Mouse (Mus musculus) forebrain, embryonic 10.5 days (tissue): Measurements from ENCODE around the gene Ssh1. TPM values are rescaled to one million over a fixed set of nuclear protein-coding genes. Genes with fewer than 3 reads are reported as not detected.
A peak's percentile ranks its signal among the peaks of the same experiment; 100 is the strongest.

ENCODE experiments used
- DNase-seq: peaks from one replicate; pipeline ENCODE4 v3.0.0-alpha.2; 2017; ENCODE audit warnings: low spot score; ENCODE audit errors: extremely low spot score
- H3K27ac ChIP-seq: fragments of 300-500 bp; sonication (generic); 2 replicates; pipeline ENCODE4 v1.5.1; 2016; ENCODE audit warnings: mild to moderate bottlenecking
- H3K27me3 ChIP-seq: fragments of 300-500 bp; sonication (generic); 2 replicates; pipeline ENCODE4 v1.6.1; 2016; ENCODE audit warnings: mild to moderate bottlenecking; ENCODE audit not compliant: poor library complexity, severe bottlenecking
- H3K36me3 ChIP-seq: fragments of 300-500 bp; sonication (generic); replicated peaks from 2 replicates; pipeline ENCODE4 v1.6.1; 2016; ENCODE audit warnings: mild to moderate bottlenecking, moderate library complexity
- H3K4me1 ChIP-seq: fragments of 300-500 bp; sonication (generic); 2 replicates; pipeline ENCODE4 v1.6.1; 2016
- H3K4me3 ChIP-seq: fragments of 300-500 bp; sonication (generic); 2 replicates; pipeline ENCODE4 v1.5.1; 2016; ENCODE audit warnings: mild to moderate bottlenecking, moderate library complexity
- H3K9me3 ChIP-seq: fragments of 300-500 bp; sonication (generic); 2 replicates; pipeline ENCODE4 v1.6.1; 2016; ENCODE audit warnings: mild to moderate bottlenecking, moderate library complexity
- WGBS: fragments of 180-500 bp; shearing (Covaris S2); methylation state at CpG from one replicate; pipeline ENCODE4 v1.1.7; 2016; 5-methylcytosine and 5-hydroxymethylcytosine counted together
- polyA plus RNA-seq: library from polyadenylated mRNA; unstranded; fragments of >200 nt; fragmentation: Nextera tagmentation; extraction: Ambion mirVana; gene quantifications from 2 replicates; pipeline ENCODE4 v1.2.1, GENCODE M21; 2016

The Ssh1 gene
- polyA plus RNA-seq, 1 experiment from 2014 or later = 13.9 TPM

- no peak for DNase-seq
- peaks cover 23% of the 10 kb centered on the region for H3K4me1 ChIP-seq
- 91% methylated on average over 5 of the region's 5 CpGs for WGBS
- H3K36me3 ChIP-seq = peaks cover 71% of the 10 kb centered on the region
- no peak overlapping the region for H3K4me3 ChIP-seq
- H3K27me3 ChIP-seq = no peaks in the 10 kb centered on the region
- no peaks in the 10 kb centered on the region for H3K9me3 ChIP-seq
- H3K27ac ChIP-seq = no peak overlapping the region
These were observed 38.4 kb downstream of the Ssh1 start for GRCm38 (mm10) chr5:113955281-113955680.

- Histone ChIP-seq H3K27me3 (no peaks in the 10 kb centered on the region), H3K27ac (0 out of 2 replicates have a peak overlapping the region, but pooled peaks have one; percentile 57), H3K36me3 (peaks cover 79% of the 10 kb centered on the region), H3K4me3 (no peak overlapping the region), H3K9me3 (no peaks in the 10 kb centered on the region), H3K4me1 (peaks cover 15% of the 10 kb centered on the region)
- WGBS = 18% methylated on average over 7 of the region's 7 CpGs
- peak; percentile 74 for DNase-seq
These were observed 39.3 kb downstream of the Ssh1 start for GRCm38 (mm10) chr5:113954421-113954820.

- Histone ChIP-seq H3K4me1 (no peaks in the 10 kb centered on the region), H3K4me3 (no peak overlapping the region), H3K27me3 (no peaks in the 10 kb centered on the region), H3K36me3 (peaks cover 85% of the 10 kb centered on the region), H3K9me3 (no peaks in the 10 kb centered on the region), H3K27ac (no peak overlapping the region)
- no peak for DNase-seq
- WGBS = 94% methylated on average over 10 of the region's 10 CpGs
These were observed 41.2 kb downstream of the Ssh1 start for GRCm38 (mm10) chr5:113952519-113952918.

DNA sequence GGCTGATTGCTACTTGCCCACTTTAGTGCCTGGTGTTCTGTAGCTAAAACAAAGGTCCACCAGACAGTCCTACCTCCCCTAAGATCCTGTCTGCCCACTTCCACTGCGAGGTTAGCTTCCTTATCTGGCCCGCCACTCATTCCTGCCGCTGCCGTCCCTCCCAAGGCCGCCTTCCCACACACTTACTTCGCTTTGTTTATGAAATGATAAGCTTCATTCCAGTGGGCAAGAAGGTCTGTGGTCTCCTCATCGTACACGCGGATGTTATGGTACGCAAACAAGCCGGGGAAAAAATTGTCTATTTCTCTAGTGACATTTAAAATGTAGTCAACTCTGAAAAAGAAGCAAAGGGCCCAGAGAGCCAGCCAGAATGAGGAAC lies 42.0 kb downstream of the Ssh1 start:
- 94% methylated on average over 11 of the region's 11 CpGs for WGBS
- Histone ChIP-seq H3K36me3 (peaks cover 87% of the 10 kb centered on the region), H3K4me3 (no peak overlapping the region)

GRCm38 (mm10) chr5:113950786-113951692 lies 42.7 kb downstream of the Ssh1 start:
- WGBS = 86% methylated on average over 19 of the region's 19 CpGs

More for the DNA sequence above, 42.0 kb downstream of the Ssh1 start:
- DNase-seq = no peak
- peak overlapping the region; percentile 53 for H3K27ac ChIP-seq
- no peaks in the 10 kb centered on the region for H3K9me3 ChIP-seq
- H3K4me1 ChIP-seq = no peaks in the 10 kb centered on the region
- H3K27me3 ChIP-seq = no peaks in the 10 kb centered on the region

DNA sequence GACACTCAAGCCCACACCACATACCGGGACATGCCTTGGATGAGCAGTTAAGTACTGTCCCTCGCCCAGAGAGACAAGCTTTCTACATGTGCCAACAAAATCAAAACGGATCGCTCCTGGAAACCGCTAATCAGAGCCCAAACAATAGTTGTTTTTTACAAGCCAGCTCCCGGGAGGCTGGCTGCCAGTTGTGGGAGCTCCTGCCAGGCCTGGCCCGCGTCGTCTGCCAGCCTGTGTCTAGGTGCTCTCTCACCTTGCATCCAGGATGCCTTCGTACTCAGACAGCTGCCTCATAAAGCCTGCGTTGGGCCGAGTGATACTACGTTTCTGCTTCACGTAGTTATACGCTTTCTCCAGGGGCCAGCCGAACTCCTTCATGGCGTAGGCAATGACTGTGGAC lies 43.6 kb downstream of the Ssh1 start:
- no peak overlapping the region for H3K4me3 ChIP-seq
- no peak for DNase-seq
- H3K4me1 ChIP-seq = no peaks in the 10 kb centered on the region
- no peaks in the 10 kb centered on the region for H3K9me3 ChIP-seq
- peaks cover 94% of the 10 kb centered on the region for H3K36me3 ChIP-seq
- H3K27ac ChIP-seq = 0 out of 2 replicates have a peak overlapping the region, but pooled peaks have one; percentile 53
- 96% methylated on average over 17 of the region's 17 CpGs for WGBS
- H3K27me3 ChIP-seq = no peaks in the 10 kb centered on the region

More at GRCm38 (mm10) chr5:113950786-113951692, 42.7 kb downstream of the Ssh1 start:
- Histone ChIP-seq H3K9me3 (no peaks in the 10 kb centered on the region), H3K36me3 (peaks cover 94% of the 10 kb centered on the region), H3K27me3 (no peaks in the 10 kb centered on the region), H3K27ac (peak overlapping the region; percentile 53), H3K4me1 (no peaks in the 10 kb centered on the region), H3K4me3 (no peak overlapping the region)
- no peak for DNase-seq

DNA sequence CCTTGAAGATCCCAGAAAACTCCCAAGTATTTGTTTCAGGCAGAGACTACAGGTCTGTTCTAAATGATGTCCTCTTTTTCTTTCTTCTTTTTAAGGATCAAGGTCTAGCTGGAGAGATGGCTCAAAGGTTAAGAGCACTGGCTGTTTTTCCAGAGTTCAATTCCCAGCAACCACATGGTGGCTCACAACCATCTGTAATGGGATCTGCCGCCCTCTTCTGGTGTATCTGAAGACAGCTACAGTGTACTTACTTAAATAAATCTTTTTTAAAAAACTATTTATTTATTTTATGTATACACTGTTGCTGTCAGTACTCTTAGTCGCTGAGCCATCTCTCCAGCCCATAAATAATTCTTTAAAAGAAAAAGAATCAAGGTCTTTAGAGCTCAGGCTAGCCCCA lies 46.4 kb downstream of the Ssh1 start:
- Histone ChIP-seq H3K9me3 (no peaks in the 10 kb centered on the region), H3K4me3 (no peak overlapping the region), H3K27ac (no peak overlapping the region), H3K4me1 (peaks cover 8% of the 10 kb centered on the region), H3K36me3 (peaks cover 100% of the 10 kb centered on the region), H3K27me3 (no peaks in the 10 kb centered on the region)
- DNase-seq = no peak
- WGBS = 69% methylated on average over 2 of the region's 2 CpGs

GRCm38 (mm10) chr5:113945126-113945525 lies 48.6 kb downstream of the Ssh1 start:
- Histone ChIP-seq H3K27me3 (no peaks in the 10 kb centered on the region), H3K36me3 (peaks cover 100% of the 10 kb centered on the region), H3K27ac (peak overlapping the region; percentile 35; the same call in 1 of the 2 replicates), H3K4me1 (peaks cover 8% of the 10 kb centered on the region), H3K9me3 (no peaks in the 10 kb centered on the region), H3K4me3 (no peak overlapping the region)
- no peak for DNase-seq
- WGBS = 94% methylated on average over 6 of the region's 6 CpGs

- Histone ChIP-seq H3K4me1 (peaks cover 16% of the 10 kb centered on the region), H3K36me3 (peaks cover 92% of the 10 kb centered on the region), H3K4me3 (no peak overlapping the region), H3K27me3 (no peaks in the 10 kb centered on the region), H3K9me3 (no peaks in the 10 kb centered on the region), H3K27ac (peak overlapping the region; percentile 74)
- no peak for DNase-seq
- 84% methylated on average over 12 of the region's 12 CpGs for WGBS
These were observed 50.4 kb downstream of the Ssh1 start for GRCm38 (mm10) chr5:113943328-113943727.

- Histone ChIP-seq H3K4me3 (no peak overlapping the region), H3K9me3 (no peaks in the 10 kb centered on the region), H3K4me1 (peaks cover 23% of the 10 kb centered on the region), H3K36me3 (peaks cover 87% of the 10 kb centered on the region), H3K27me3 (no peaks in the 10 kb centered on the region), H3K27ac (peak overlapping the region; percentile 74; the same call in 1 of the 2 replicates)
- DNase-seq = no peak
- 92% methylated on average over 12 of the region's 12 CpGs for WGBS
These were observed 51.1 kb downstream of the Ssh1 start for GRCm38 (mm10) chr5:113942580-113942979.

DNA sequence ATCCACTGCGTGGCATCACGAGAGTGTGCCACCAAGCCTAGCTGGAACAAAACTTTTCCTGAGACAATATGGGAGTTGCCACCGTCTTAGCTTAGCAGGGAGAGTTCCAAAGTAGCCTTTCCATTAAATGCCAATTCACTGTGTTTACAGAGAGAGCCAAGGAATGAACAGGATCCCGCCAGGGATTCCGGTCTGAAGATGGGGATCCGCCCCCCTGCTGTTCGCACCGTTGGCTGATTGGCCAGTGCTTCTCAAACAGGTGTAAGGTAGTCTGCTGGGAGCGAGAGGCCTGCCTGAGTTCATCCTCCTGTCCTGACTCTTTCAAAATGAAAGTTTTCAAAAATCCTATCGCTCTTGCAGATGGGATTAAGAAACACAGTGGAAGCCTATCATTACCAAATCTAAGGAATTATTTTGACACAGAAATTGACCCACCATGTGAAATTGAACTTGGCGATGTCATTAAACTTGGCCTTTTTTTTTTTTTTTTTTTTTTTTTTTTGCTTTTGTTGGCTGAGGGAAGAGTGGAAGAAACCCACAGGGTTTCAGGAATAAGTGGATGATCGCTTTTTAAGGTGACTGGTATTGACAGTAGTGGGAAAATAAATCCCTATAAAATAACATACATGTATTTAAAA lies 54.3 kb downstream of the Ssh1 start:
- Histone ChIP-seq H3K27ac (no peak overlapping the region), H3K4me3 (no peak overlapping the region), H3K27me3 (no peaks in the 10 kb centered on the region), H3K4me1 (peaks cover 33% of the 10 kb centered on the region), H3K9me3 (no peaks in the 10 kb centered on the region), H3K36me3 (peaks cover 55% of the 10 kb centered on the region)
- no peak for DNase-seq
- whole genome bisulfite sequencing = 43% methylated on average over 12 of the region's 12 CpGs

- WGBS = 73% methylated on average over 7 of the region's 7 CpGs
- Histone ChIP-seq H3K9me3 (no peaks in the 10 kb centered on the region), H3K36me3 (peaks cover 38% of the 10 kb centered on the region), H3K4me3 (no peak overlapping the region), H3K4me1 (peaks cover 30% of the 10 kb centered on the region; the same call in 1 of the 2 replicates), H3K27ac (peak overlapping the region; percentile 3; the same call in 1 of the 2 replicates), H3K27me3 (no peaks in the 10 kb centered on the region)
- DNase-seq = no peak
These were observed 56.0 kb downstream of the Ssh1 start for GRCm38 (mm10) chr5:113937650-113938049.

DNA sequence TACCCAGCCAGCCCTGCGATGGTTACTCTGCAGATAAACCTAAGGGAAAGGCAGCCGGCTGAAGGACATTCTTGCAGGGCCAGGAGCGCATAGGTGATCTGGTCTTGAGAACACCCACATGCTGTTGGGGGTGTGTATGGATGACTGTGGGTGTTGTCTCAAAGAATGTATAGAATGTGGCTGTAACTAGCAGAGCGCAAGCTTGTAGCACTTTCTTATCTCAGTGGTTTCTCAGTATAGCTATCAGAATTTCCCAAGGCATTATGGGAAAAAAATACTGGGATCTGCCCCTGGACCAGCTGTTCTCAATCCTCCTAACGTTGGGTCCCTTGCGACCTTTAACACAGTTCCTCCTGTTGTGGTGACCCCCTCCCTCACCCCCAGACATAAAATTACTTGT lies 59.8 kb downstream of the Ssh1 start:
- Histone ChIP-seq H3K27ac (no peak overlapping the region), H3K27me3 (no peaks in the 10 kb centered on the region), H3K4me1 (peaks cover 44% of the 10 kb centered on the region), H3K36me3 (peaks cover 8% of the 10 kb centered on the region), H3K4me3 (no peak overlapping the region), H3K9me3 (no peaks in the 10 kb centered on the region)
- 88% methylated on average over 6 of the region's 6 CpGs for WGBS
- DNase-seq = no peak
